Mouse (Mus musculus) c-Kit-positive CD71-positive TER-119-negative erythroid progenitor cells, embryonic 14.5 days (primary cell): ENCODE data around the gene Atp5d.

ENCODE experiments used
- DNase-seq: peaks from one replicate; pipeline ENCODE4 v3.0.0-alpha.2; 2013; ENCODE audit warnings: low read depth

The Atp5d gene

DNA sequence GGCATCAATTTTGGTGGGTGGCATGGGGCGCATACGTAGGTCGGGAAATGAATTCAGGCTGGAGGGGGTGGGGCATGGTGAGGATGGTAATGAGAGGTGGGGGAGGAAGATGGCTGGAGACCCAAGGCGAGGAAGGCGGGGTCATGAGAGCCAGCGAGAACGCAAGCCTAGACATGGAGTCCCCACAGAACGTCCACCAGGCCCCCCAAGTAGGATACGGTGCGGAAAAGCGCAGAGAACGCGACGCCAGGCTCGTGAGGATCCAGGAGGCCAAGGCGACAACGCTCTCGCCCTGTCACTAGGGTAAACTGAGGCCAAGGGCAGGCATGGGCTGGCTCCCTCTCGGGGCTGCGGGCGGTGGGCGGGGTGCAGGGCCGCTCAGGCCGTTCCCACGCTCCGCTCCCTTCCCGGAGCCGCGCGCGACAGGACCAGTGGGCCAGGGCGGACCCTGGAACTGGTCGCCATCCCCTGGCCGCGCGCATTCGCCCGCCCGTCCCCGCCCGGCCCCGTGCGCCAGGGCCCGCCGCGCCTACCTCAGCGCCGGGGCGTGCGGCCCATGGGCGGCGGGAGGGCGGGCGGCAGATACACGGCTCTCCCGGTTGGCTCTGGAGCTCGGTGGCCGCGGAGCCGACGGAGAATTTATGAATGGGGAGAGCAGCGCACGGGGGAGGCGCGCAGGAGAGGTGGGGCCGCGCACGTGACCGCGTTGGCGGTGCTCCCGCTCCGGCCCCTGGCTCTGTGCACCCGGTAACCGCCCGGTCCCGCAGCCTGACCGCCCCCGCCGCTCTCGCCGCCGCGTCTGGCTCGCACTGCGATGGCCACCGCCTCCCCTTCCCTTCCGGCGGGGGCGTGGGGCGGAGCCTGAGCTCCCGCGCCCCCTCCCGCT is at the start of gene Atp5d:
Gene Atp5d, plus strand, starts transcription at position 80 of the 886 bp plus-strand sequence.
- DNase-seq: no peak

DNA sequence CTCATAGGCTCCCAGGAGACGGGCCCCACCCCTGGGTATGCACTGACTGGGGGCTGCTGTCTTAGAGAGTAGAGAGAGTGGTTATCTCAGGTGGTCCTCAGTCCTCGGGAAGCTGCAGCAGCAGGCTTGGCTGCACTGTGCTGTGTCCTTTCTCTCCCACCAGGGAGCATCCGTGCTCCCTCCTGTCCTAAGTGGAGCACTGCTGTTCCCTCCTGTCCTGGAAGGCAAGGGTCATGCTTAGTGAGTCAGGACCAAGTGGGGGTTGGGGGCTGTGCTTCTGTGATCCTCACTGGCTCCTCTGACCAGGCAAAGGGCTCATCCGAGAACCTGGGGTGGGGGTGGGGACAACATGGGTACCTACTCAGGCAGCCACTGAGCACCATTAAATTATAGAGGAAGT is 49.3 kb upstream of the Atp5d start:
- no peak for DNase-seq

DNA sequence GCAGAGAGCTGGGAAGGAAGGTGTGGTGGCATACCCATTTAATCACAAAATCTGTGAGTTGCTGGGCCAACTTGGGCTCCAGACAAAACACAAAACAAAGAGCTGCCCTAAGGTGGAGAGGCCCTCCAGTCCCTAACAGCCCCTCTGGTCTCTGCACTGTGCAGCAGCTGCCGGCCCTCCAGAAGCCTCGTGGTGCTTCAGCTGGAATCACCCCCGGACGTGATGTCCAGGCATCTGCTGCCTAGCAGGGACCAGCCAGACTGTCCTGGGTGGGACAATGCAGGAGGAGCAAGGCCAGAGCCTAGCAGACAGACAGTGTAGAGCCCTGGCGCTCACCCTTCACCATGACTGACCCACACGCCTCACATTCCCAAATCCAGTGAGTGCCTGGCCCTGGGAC is 46.9 kb upstream of the Atp5d start:
- no peak for DNase-seq

DNA sequence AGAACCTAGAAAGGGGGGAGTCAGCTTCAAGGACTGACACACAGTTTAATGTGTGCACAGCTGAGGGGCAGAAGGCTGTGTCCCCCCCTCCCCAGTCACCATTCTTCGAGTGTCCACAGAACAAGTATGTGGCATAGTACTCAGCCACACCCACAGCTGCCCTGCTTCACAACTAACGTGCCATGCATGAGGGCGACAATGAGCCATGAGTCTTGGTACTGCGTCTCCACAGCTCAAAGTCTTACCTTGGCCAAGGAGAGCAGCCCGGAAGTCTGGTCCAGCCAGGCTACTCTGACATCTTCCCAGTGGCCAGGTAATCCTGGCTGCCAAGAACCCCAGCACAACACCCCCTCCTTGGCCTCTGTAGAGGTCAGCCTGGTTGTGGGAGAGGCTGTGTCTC is 45.7 kb upstream of the Atp5d start:
- DNase-seq: no peak

DNA sequence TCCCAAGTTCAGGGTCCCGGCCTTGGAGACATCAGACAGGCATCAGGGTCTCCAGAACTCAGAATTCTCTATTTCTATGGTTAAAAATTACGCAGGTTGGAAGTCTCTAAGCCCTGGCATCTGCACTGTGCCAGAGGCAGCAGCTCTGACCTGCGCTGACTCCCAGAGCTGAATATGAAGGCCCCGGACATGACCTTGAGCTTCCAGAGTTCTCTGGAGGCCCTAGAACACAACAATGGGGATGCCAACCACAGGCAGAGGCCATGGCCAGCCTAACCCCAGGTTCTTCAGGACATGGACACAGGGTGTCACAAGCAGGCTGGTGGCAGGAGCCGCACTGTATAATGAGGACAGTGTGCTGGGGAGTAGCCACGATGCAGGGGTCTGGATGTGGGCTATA is 44.3 kb upstream of the Atp5d start:
- no peak for DNase-seq

DNA sequence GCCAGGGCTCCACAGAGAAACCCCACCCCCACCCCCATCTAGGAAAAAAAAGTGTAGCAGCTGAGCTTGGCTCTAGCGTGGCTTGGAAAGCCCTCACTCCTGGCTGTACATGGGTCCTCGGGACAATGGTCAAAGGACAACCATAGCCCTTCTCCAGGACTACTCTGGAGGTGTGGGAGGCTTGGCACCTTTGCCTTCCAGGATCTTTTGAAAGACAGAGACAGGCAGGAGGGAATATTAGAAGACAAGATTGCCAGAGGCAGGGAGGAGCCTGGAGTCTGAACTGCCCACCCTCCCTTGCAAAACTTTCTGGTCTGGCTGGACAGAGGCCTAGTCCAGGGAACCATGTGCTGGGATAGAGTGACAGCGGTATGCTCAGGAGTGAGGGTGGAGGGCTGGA is 43.7 kb upstream of the Atp5d start:
- no peak for DNase-seq

DNA sequence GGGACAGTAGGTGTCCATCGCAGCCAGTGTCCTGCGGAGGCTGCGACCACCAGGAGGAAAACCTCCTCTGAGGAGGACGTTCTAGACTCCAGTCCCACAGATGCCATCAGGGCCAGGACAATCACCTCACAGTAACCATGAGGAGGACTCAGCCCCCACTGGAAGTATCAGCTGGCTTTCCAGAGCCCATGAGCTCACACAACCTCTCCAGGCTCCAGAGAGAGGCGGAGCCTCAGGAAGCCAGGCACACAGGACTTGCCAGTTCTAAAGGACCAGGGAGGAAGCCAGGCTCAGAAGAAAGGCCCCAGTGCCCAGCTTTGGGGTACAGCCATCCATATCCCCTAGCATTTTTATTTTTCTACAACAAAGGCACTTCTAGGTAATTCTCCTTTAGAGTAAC is 42.9 kb upstream of the Atp5d start:
- no peak for DNase-seq

DNA sequence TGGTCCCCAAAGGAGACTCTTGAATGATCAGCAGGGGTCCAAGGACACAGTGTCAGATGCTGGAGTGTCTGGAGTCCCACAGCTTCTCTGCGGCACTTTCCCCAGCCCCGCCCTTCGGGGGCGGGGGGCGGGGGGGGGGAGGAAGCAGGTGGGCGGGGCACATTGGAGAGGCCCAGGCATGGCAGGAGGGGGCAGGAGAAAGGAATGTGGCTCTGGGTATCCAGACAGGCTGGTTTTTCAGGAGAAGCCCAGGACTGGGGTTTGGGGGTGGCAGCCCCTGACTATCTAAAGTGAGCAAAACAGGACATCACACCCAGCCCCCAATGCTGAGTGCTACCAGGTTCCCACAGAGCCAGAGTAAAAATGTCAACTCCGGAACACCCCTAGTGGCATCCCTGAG is 41.2 kb upstream of the Atp5d start:
- no peak for DNase-seq

DNA sequence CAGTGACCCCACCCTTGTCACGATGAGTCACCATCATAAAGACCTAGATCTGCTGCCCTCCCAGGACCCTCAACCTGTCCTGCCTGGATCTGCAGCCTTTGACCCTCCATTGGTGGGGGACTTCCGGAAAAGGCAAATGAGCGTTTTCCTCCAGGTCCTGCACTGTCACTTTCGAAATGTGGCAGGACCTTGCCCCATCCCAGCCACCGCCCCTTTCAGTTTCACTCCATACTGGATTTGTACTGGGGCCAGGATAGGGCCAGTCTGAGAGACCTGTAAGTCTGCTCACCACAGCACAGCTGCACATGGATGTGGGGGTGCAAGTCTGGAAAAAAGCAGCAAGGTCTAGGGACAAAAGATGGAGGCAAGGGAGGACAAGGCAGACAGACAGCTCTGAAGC is 39.8 kb upstream of the Atp5d start:
- no peak for DNase-seq

DNA sequence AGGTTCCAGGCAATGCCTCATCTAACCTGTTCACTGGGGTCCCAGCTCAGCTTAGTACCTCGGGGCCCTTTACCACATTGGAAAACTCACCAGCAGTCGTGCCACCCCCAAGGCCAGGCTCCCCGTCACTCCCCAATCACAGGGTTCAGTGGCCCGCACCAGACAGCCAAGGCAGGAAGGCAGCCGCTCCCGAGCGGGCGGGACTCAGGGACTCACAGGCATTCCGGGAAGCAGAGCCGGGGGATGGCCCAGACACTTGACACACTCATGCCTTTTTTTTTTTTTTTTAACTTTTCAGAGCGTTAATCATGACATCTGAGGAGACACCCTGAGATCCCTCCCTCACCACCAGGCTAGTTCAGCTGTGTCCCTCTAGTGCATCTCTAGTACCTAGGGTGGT is 37.5 kb upstream of the Atp5d start:
- DNase-seq: no peak

DNA sequence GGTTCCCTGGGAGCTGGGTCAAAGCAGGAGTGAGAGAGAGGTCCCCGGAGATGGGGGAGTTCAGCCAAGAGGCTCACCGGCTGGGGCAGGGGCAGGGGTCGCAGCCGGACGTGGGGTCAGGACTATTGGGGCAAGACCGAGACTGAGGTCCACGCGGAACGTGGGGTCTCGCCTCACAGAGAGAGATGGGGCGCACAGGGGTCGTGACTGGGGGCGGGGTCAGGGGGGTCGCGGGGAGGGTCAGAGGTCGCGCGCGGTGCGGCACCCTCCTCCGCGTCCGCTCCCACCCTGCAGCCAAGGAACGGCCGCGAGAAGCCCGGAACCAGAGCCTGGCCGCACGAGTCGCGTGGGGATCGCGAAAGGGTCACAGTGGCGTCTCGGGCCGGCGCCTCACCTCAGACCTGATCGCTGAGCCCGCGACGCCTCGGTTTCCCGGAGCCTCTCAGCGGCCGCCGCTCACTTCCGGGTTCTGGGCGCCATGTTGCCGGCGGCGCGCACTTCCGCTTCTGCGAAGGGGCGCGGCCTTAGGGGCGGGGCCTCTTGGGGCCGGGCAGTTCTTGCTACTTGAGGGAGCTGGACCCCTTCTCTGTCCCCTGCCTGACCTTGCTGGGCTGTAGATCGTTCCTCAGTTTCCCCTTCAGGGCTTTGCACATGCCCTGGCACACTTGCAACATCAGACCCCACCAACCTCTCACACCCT is 36.1 kb upstream of the Atp5d start:
- peak; percentile 75 for DNase-seq

DNA sequence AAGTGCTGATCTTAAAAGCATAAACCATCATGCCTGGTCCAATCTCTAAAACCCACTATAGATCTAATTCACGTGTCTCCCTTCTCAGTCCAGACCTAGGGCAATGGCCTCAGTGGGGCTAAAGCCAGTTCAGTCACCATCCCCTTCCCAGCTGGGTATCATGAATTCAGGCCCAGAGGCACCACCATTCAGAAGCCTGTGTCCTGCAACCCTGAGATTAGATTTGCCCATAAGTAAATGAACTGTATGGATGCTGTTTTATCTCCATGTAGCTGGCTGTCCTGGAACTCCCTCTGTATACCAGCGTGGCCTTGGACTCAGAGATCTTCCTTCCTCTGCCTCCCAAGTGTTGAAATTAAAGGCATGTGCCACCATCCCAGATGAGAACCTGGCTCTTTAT is 35.4 kb upstream of the Atp5d start:
- DNase-seq: peak; percentile 45

DNA sequence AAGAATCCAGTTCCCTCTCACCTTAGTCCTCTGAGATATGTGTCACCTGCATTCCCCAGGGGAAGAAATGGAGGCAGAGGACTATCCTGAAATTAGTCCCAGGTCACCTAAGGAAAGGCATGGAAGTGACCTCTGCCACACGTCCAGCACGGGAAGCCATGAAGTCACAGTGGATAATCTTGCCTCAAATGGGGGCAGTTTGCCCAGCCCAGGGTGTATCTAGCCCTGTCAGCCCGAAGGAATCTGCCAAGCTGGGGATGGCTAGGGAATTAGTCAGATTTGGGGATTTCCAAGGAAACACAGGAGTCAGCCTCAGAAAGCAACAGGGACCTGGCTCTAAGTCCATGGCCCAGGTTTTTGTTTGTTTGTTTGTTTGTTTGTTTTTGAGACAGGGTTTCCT is 34.3 kb upstream of the Atp5d start:
- DNase-seq: no peak

DNA sequence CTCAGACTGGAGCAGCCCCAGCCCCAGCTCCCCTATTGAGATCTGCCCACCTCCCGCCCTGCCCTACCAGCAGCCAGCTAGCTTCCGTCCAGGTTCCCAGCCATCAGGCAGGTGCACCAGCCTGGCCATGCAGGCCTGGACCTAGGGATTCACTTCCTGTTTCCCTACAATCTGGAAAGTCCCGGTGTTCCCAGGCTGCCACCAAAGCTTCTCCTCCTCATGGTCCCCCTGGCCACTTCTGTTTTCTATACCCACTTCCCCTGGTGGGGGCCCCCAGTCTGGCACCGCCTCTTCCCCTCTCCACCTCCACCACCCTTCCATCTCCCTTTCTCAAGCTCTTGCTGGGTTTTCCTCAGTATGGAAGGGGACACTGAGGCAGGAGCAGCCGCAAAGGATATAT is 33.0 kb upstream of the Atp5d start, which contains the start of gene Sbno2:
Gene Sbno2, minus strand, starts transcription at position 112 of the 400 bp plus-strand sequence.
- no peak for DNase-seq

DNA sequence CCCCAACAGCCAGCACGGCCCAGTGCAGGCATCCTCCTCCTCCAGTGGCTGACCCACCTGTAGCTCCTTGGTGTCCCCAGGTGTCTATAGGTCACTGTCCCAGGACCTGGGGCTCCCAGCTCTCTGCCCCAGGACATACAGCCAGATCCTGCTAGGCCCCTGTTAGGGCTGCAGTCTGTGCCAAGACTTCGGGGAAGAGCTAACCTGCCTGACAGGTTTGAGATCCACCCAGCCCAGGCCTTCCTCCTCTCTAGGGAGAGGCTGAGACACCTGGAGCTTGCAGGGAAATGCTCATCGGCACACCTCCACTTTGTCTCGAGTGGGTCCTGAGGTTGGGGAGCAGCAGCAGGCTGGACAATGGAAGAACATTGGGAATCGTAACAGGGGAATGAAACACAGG is 32.5 kb upstream of the Atp5d start:
- no peak for DNase-seq

DNA sequence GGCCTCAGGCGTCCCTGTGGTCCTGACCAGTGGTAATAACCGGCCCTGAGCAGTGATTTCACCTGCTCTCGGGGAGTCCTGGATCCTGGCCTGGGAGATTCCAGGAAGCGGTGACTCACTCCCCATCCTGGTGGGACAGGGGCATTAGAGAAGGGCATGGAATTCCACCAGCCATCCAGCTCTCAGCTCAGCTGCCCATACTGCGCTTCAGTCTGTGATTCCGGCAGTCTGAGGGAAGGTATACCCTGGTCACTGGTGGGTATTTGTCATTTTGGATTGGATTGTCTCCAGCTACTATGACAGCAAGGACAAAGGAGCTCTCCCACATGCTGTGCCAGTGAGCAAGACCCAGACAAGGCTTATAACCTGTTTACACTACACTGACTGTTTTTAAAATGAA is 30.8 kb upstream of the Atp5d start:
- DNase-seq: no peak

DNA sequence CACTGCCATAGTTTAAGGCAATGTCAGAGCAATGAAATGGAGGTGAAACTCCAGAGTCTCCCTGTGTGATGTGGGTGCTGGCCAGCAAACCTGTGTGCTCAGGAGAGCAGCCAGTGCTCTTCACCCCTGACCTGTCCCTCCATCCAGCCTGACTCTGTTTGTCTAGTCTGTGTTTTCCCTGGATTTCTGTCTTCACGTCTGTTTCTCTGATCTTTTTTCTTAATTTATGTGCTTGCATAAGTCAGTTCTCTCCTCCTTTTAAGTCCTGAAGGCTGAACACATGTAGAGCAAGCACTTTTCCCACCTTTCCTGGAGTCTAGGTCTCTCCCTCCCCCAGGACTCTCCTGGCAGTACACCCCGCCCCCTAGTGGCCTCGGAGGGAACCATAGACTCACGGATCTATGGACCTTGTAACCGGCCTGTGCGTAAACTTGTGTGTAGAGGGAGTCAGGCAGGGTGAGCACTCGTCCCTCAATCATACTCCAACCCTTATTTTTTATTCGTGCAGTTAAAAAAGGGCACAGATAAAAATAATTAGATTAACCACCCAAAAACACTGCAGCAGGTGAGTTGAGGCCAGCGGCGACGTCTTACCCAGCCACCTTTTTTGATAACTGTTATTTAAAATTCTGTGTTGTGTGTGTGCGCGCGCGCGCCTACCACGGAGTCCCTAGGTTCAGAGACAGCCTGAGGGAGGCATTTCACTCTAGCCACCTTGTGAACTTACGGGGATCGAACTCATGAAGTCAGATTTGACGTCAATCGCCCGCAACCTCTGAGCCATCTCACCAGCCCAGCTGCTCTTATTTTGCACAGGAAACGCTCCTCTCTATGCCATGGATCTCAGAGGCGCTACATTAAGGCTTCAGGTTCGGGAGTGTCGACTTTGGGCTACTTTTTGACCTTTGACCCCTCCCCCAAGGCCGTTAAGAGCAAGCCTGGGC is 23.8 kb upstream of the Atp5d start:
- DNase-seq: peak; percentile 88

DNA sequence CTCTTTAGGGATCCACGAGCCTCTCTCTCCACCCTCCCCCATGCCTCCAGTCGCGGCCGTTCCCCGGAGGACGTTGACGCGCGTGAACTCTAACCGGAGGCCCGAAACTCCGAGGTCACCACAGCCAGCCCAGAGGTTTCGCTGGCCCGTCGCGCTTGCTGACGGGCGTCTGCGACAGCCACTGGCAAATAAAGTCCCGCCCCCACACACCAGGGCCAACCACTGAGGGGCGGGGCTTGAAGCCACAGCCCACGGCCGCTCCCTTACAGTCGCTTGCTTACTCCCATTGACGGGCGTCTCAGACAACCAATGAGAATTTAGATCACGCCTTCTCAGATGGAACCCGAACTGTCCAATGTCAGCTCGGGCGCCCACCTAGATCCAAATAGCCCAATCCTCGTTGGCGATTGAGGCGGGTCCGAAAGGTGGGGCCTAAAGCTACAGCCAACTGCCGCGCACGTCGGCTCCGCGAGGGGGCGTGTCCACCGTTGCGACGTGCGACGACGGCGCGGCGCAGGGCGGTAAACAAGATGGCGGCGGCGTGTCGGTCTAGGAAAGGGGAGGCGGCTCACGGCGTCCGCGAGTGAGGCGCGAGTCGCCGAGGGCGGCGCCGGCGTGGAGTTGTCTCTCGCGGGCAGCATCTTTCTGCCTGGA is 23.0 kb upstream of the Atp5d start, which contains the start of gene Stk11:
Gene Stk11, plus strand, starts transcription at position 514 of the 654 bp plus-strand sequence.
- DNase-seq: peak; percentile 100

DNA sequence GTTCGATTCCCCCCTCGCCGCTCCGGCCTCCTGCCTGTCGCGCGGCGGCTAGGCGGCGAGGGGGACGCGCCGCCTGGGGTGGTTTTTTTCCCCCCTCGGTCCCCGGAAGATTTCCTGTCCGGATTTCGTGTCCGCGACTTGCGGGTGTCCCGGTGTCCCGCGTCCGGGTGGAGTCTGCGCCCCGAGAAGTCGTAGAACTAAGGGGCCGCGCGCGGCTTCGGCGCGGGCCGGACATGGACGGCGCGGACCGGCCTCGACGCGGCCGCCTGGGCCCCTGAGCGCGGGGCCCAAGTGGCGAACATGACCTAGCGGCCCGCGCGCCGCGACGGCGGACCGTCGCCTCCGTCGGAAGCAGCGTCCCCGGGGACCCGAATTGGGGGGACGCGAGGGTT is 22.5 kb upstream of the Atp5d start:
- DNase-seq: no peak

DNA sequence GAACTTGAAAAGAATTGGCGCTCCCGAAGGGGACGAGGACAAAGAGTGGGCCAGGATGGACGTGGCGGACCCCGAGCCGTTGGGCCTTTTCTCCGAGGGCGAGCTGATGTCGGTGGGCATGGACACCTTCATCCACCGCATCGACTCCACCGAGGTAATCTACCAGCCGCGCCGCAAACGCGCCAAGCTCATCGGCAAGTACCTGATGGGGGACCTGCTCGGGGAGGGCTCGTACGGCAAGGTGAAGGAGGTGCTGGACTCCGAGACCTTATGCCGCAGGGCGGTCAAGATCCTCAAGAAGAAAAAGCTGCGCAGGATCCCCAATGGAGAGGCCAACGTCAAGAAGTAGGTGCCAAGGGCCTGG is 21.9 kb upstream of the Atp5d start:
- no peak for DNase-seq

DNA sequence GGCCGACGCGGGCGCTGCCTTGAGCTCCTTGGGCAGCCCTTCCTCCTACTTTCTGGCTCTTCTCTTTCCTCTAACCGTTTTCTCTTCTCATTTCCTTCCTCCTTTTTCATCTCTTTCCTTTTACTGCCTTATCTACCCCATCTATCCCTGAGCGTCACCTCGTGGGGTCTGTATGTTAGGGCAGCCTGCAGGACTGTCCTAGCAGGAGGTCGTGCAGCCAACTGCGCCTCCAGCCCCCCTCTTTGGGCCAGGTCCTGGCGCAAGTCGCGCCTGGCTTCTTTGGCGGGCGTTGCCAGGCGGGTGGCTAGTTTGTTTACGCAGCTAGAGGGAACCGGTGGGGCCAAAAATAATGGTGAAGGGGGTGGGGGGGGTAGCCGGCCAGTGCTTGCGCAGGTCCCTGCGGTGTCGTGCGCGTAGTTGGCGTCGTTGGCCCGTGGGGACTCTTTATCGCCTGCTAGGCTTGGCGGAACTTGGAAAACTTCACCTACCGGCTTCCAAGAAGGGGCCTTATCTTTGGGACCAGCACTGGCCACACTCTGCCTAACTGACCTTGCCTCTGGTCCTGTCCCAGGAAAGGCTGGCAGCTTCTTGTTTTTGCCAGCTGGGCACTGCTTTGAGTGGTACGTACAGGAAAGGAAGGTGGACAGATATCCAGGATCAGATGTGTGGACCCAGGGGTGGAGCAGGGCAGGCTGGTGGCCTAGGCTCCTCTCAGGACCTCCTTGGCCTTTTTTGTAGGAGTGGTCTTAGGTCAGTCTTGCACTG is 21.3 kb upstream of the Atp5d start:
- peak; percentile 67 for DNase-seq
